Mouse (Mus musculus): ENCODE results near the gene Mageb18. TPM values are rescaled to one million over a fixed set of nuclear protein-coding genes. Genes with fewer than 3 reads are reported as not detected.
"Not testable (repeated sequence)": the region's sequence is repeated elsewhere in the genome, so short reads cannot be mapped to it uniquely, and the experiment has no call there.

The Mageb18 gene
- total RNA-seq (2021) = not detected
- long read RNA-seq, experiment 1 = 0 reads
- long read RNA-seq, experiment 2 = 0 reads

DNA sequence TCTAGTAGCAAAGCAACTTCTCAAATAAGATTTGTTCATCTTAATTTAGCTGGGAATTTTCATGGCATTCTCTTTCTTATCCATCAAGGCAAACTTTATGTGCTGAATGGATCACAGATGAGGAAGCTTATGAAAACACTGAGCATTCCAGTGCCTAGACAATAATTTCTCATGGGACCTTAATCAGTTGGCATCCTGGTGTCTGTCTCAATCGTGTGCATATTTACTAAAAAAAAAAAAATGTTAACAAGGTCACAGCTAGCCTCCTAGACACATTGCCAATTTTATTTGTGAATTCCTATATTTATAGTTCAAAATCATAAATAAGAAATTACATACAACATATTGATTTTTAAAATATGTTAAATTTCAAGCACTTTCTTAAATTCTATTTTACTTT, at the start of gene Mageb18:
Gene Mageb18, minus strand, starts transcription at position 101 of the 400 bp plus-strand sequence.
- no peak for DNase-seq
- intact Hi-C loops (cut with DNase I; ENCODE audit: low total_unique reads) = no loop called here

DNA sequence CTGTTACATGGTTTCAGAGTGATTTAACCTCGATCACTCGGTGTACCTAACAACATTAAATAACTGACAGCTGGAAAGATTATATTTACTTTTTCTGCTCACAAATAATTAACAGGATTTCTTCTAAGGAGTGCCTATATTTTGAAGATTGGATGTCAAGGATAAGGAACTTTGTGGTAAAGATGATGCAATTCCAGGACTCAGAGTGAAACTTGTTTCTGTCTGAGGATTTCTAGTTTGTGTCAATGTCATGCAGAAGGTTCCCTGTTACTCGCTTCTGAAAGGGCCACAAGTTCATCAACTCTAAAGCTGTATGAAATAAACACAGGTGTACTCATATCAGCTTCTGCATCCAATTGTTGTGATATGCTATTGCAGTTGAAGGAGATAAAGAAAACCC, 13.4 kb upstream of the Mageb18 start:
- no peak for DNase-seq
- intact Hi-C loops (cut with DNase I; ENCODE audit: low total_unique reads) = no loop called here

DNA sequence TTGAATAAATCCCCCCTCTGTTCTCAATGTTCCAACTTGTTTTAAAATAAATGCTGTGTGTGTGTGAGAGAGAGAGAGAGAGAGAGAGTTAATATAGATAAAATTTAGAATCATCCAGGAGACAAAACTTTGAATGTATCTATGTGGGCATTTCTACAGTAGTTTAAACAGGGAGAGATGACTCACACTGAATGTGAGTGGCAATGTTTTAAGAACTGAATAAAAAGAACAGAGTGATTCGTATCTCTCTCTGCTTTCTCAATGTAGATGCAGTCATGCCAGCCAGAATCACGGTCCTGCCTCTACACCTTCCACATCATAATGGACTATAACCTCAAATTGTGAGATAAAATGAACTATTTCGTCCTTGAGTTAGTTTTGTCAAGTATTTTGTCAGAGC, 11.1 kb upstream of the Mageb18 start:
- DNase-seq = no peak
- intact Hi-C loops (cut with DNase I; ENCODE audit: low total_unique reads) = no loop called here

DNA sequence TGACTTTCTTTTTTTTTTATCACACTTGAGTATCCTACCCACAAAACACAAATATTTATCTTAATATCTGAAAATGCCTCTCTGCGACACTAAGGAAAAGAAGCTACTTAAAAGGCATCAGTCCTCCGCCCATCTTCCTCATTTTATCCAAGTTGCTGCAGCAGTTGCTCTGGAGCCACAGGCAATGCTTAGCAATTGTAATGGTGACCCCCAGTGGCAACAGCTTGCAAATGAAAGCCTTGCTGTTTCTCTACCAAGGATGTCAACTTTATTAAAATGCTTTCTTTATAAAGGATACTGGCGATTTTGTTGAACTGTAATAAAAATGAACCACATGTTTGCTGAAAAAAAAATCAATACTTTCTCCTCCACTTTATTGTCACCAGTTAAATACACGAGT, 2.0 kb downstream of the Mageb18 start:
- intact Hi-C loops (cut with DNase I; ENCODE audit: low total_unique reads) = no loop called here
- DNase-seq = no peak

DNA sequence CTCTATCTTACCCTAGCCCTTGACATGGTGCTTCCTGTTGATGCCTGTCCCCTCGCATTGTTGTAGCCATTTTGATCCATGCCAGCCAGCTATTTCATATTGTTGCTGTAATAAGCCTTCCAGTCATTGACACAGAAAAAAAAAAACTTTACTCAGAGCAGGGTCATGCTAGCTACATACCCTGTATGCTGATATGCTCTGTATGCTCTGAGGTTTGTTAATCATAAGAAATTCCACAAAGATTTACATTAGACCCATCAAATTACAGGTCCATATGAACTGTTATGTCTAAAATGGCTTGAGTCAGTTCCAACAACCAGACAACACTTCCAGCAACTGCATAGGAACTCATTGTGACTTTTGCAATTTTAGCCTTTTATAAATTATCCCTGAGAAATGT, 71.5 kb downstream of the Mageb18 start:
- intact Hi-C loops (cut with DNase I; ENCODE audit: low total_unique reads) = no loop called here
- no peak for DNase-seq

DNA sequence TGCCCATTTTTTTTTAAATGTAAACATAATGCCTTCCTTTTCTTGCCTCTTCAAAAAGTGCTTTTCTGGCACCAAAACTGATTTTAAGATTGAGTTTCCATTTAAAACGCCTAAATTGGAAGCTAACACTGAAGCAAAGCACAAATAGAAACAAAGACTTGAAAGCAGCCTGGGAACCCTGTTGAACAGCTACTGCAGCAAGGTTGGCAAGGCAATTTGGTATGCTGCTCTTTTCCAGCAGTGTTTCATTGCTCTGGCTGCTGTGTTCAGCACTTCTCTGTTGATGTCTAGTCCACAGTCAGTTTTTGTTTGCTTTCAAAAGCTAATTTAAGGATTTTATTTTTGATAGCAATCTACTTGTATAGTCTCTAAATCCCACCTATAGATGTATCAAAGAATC, 101.1 kb downstream of the Mageb18 start:
- intact Hi-C loops (cut with DNase I; ENCODE audit: low total_unique reads) = no loop called here
- DNase-seq = no peak

DNA sequence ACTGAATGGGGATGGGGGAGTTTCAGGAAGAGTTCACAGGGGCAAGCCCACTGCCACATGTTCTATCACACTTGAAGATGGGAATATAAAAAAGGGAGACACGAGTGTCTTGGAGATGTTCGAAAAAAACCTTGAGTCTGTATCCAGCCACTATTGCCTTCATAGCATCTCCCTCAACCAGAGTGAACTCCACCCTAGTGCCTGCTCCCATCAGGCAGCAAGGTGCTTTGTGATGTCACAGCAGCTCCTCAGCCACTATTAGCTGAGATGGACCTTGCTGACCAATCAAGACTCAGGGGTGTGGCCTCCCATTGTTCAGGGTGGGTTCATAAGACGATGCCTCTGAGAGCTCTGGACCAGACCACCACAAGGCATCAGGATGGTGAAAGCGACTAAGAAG, 109.7 kb downstream of the Mageb18 start, which contains the start of gene Gm5941:
Gene Gm5941, plus strand, starts transcription at position 301 of the 400 bp plus-strand sequence.
- intact Hi-C loops (cut with DNase I; ENCODE audit: low total_unique reads); DNase-seq: not testable (repeated sequence)

DNA sequence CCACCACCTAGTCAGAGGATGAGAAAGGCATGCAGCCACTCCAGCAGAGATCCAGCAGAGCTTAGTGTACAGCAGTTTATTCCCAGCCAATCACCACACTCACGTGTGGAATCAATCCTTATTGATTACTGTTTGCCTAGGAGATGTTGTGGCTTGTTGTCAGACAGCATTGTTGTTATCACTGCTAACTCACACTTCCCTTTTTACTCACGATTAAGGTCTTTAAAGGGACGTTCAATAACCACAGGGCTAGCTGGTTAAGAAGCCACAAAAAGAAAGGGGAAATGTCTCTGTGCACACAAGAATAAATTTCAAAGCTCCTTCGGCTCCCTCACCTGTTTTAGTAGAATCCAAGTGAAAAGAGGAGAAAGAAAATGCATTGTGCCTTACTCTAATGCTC, 134.6 kb downstream of the Mageb18 start:
- no peak for DNase-seq
- intact Hi-C loops (cut with DNase I; ENCODE audit: low total_unique reads) = no loop called here

DNA sequence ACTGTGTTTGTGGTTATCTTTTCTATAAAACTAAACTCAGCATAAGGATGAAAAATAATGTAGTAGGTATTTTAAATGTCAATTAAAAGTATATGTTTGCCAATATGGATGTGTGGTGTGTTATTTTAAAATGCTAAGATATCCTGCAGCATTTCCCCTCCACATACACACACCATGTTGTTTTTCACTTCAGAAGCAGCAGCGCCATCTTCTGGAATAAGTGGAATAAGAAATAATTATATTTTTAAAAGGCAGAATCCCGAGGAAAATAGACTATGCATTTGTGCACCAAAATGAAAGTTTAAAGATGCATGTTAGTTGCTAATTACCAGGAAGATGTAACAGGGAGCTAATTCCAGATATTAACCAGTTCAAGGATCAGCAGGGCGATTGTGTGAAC, 138.9 kb downstream of the Mageb18 start:
- no peak for DNase-seq
- intact Hi-C loops (cut with DNase I; ENCODE audit: low total_unique reads) = no loop called here

DNA sequence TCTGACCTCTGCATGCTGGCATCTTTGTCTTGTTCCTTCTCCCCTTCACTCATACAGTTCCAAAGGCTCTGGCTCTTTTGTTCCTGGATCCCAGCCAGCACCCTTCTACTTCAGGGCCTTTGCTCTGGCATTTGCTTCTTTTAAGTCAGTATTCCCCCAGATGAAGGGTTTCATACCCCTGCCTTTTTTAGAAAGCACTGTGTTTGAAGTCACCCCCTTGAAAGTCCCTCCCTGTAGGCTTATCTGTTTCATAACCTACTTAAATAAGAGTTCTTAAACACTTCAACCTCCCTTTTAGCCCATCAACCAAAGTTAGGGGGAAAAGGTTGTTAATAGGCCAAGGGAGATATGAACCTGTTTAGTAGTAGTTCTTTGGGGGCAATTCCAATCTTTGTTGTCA, 212.0 kb downstream of the Mageb18 start:
- intact Hi-C loops (cut with DNase I; ENCODE audit: low total_unique reads) = no loop called here
- no peak for DNase-seq

DNA sequence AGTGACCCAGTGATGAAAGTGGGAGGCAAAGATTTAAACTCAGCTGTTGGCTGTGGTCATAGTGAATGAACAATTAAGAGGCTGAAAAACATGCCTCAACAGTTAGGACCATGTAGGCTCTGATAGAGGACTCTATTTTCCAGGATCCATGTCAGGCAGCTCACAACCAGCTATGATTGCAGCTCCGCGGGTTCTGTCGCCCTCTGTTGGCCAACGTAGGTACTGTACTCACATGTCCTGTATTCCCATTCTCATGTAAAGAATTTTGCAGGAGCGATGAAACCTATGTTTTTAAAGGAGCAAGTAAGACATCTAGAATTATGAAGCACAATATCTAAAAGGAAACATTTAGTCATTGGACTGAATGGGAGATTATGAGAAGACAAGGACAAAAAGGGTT, 256.4 kb downstream of the Mageb18 start:
- intact Hi-C loops (cut with DNase I; ENCODE audit: low total_unique reads) = no loop called here

DNA sequence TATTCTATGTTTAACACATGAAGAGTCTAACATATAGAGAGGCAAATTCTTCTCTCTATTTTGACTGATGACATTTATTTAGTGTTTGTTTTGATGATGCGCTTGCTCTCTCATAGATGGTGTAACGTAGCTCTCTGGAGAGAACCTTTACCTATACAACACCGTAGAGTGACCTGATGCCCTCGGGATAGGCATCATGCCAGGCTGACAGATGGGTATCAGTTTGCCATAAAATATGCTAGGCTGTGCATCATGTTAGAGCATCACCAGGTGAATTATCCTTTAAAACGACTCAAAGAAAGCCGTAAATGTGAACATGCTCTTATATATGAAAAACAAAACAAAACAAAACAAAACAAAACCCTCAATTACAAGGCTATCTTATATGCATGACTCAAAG, 258.5 kb downstream of the Mageb18 start:
- DNase-seq = no peak
- intact Hi-C loops (cut with DNase I; ENCODE audit: low total_unique reads) = no loop called here

More for the DNA sequence above, 256.4 kb downstream of the Mageb18 start:
- DNase-seq = peak; percentile 14

DNA sequence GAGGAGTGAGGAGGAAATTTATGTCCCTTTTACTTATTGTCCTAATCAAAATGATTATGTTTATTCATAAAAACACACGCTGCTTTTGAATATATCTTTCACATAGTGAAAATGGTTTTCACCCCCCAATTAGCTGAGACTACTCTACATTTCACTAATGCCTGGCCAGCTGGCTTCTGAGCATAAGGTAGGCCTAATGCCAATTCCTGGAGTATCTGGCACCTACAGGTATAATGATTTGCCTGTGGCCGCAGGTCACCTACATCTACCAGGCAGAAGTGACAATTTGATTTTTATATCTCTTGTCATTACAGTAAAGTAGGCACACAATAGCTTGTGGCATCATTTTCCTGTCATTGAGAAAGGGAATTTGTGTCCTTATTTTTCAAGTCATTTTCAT, 259.8 kb downstream of the Mageb18 start:
- intact Hi-C loops (cut with DNase I; ENCODE audit: low total_unique reads) = no loop called here
- no peak for DNase-seq

DNA sequence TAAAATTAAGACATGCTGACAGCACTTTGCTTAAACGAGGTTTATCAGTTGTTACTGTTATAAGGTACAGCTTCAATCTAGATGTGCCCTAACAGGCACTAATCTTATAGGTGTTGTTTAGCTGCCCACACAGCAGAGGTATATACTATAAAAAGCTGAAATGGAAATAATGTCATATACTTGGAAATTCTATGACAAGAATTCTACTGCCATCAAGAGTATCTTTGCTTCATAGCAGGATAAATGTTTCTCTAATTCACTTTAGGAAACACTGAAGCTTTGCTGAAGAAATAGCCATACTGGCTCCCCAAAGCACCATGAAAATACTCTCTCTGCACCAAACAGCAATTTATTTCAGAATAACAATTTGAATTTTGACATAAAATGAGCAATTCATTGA, 265.9 kb downstream of the Mageb18 start:
- no peak for DNase-seq
- intact Hi-C loops (cut with DNase I; ENCODE audit: low total_unique reads) = no loop called here

DNA sequence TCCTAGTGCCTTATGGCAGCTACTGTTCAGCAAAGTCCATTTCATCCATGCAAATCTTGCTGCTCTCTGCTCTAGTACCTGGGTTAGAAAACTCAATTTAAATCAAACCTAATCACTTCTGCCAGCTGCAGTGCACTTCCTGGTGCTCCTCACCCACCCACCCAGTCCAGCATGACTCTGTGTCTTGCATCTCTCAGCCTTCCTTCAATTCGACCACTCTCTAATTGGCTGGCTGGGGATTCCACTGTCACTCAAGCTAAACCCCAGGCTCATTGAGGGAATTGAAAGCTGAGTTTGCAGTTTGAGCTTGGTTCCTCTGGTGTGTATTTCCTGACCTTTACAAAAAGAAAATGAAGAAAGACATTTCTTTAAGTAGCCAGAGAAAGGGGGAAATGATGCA, 275.8 kb downstream of the Mageb18 start:
- DNase-seq = no peak
- intact Hi-C loops (cut with DNase I; ENCODE audit: low total_unique reads) = no loop called here

DNA sequence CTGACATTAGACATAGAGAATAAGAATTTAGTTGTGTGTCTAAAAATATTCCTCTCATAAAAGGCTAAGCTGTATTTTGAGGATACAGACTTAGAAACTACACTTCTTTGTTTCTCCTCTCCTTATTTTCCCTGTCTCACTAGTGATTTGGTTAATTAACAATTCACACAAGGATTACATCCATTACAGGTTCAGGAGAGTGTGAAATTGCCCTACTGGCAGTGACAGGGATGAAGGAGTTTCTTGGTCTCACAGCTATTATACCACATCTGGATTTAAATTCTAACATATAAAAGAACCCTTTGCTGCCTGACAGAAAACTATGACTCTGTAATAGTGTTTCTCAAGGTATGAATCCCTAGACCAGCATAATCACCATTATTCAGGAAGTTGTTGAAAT, 318.8 kb downstream of the Mageb18 start:
- no peak for DNase-seq

More for the DNA sequence above, 318.8 kb downstream of the Mageb18 start:
- intact Hi-C loops (cut with DNase I; ENCODE audit: low total_unique reads) = no loop called here

Other genes starting within 250 kb of the Mageb18 start
- gene Gm5941, start 109.6 kb downstream of the Mageb18 start, total RNA-seq (2021) = not detected